ENCODE assay signal across 17 mouse cellular contexts in genomic region chr12:113484971-113485485, GRCm38 (mm10). TPM values are rescaled to one million over a fixed set of nuclear protein-coding genes. Genes with fewer than 3 reads are reported as not detected.
DNase-seq lines count a peak whose midpoint lies in the region; TF ChIP-seq lines count a peak whose summit lies in the region.
"Had no signal": no experiment of that assay in that cellular context is flagged by ENCODE, and none has a peak within 500 bp of the region (broad histone marks: within the 10 kb centered on the region; RNA-seq: fewer than 3 reads in every experiment).

No protein-coding gene starts in this region.

- H3K36me3 ChIP-seq in heart, adult 2 months (ENCODE audit: control insufficient read depth, insufficient read depth, low read length) = no peaks in the 10 kb centered on the region
- H3K36me3 ChIP-seq in spleen, adult 2 months (ENCODE audit: control insufficient read depth, insufficient read depth, low read length) = no peaks in the 10 kb centered on the region
- H3K36me3 ChIP-seq in midbrain, embryonic 10.5 days = no peaks in the 10 kb centered on the region
- H3K36me3 ChIP-seq: embryonic facial prominence, embryonic 12.5 days; G1E; stomach, embryonic 15.5 days had no signal

- intact Hi-C loops in heart, adult 2 months (cut with DNase I) = loop anchor here (5.0 kb wide), 1 partner anchor 263 kb away; no protein-coding TSS in a partner anchor

- H3K27ac ChIP-seq in heart, adult 2 months = no peak overlapping the region
- peak overlapping the region; percentile 9; the same call in 1 of the 2 replicates for H3K27ac ChIP-seq in spleen, adult 2 months (ENCODE audit: insufficient read depth, low read length)
- H3K27ac ChIP-seq in midbrain, embryonic 10.5 days (replicated peaks) = no peak overlapping the region
- H3K27ac ChIP-seq: embryonic facial prominence, embryonic 12.5 days; stomach, embryonic 15.5 days had no signal

- peaks cover 36% of the 10 kb centered on the region; the same call in 1 of the 2 replicates for H3K9me3 ChIP-seq in midbrain, embryonic 10.5 days (replicated peaks)
- H3K9me3 ChIP-seq: embryonic facial prominence, embryonic 12.5 days; stomach, embryonic 15.5 days had no signal

- no peaks in the 10 kb centered on the region for H3K79me2 ChIP-seq in heart, adult 2 months (replicated peaks; ENCODE audit: control insufficient read depth, insufficient read depth, low read length)

- WGBS in heart, adult 2 months = 25% methylated on average over 2 of the region's 2 CpGs
- 8% methylated on average over 2 of the region's 2 CpGs for WGBS in spleen, adult 2 months
- WGBS in midbrain, embryonic 10.5 days = 40% methylated on average over 2 of the region's 2 CpGs

- no peak for TF ChIP-seq POLR2A in heart, adult 2 months (IDR thresholded peaks at IDR 0.05; ENCODE audit: insufficient read depth, low read depth, low read length)
- TF ChIP-seq POLR2A in spleen, adult 2 months (IDR thresholded peaks at IDR 0.05; ENCODE audit: low read depth, low read length) = no peak

- no peaks in the 10 kb centered on the region for H3K27me3 ChIP-seq in heart, adult 2 months (ENCODE audit: control insufficient read depth, insufficient read depth, low read length)
- no peaks in the 10 kb centered on the region for H3K27me3 ChIP-seq in spleen, adult 2 months (ENCODE audit: control insufficient read depth, insufficient read depth, low read length)
- no peaks in the 10 kb centered on the region for H3K27me3 ChIP-seq in midbrain, embryonic 10.5 days (ENCODE audit: low read depth, poor library complexity, severe bottlenecking)
- H3K27me3 ChIP-seq: embryonic facial prominence, embryonic 12.5 days; stomach, embryonic 15.5 days had no signal

- TF ChIP-seq CTCF in heart, adult 2 months (IDR thresholded peaks at IDR 0.05) = peak; percentile 44
- no peak for TF ChIP-seq CTCF in spleen, adult 2 months (IDR thresholded peaks at IDR 0.05; ENCODE audit: extremely low read depth, insufficient read depth, insufficient read length, insufficient replicate concordance)

- TF ChIP-seq EP300 in heart, adult 2 months (IDR thresholded peaks at IDR 0.05; ENCODE audit: insufficient read depth, low read depth, low read length) = no peak

- no peak for DNase-seq in heart, adult 2 months
- DNase-seq in heart, postnatal 4 days = no peak
- DNase-seq in spleen, adult 2 months (ENCODE audit: low read depth in 1 of 2, low spot score in 2 of 2) = peak in 1 of 2 experiments; percentile 6
- DNase-seq in spleen, postnatal 10 days (ENCODE audit: low spot score in 2 of 2) = no peak
- peak; percentile 5 for DNase-seq in c-Kit-positive CD71-negative TER-119-negative erythroid progenitor cells, embryonic 14.5 days (ENCODE audit: low read depth)
- DNase-seq in midbrain, embryonic 10.5 days (ENCODE audit: low spot score) = no peak
- DNase-seq in yolk sac, embryonic 10.5 days (ENCODE audit: low spot score) = no peak
- DNase-seq in ovary, adult 18-20 months (ENCODE audit: low spot score) = no peak
- DNase-seq: kidney, adult 11 months; midbrain, embryonic 14.5 days had no signal

- H3K4me3 ChIP-seq in heart, adult 2 months = no peak overlapping the region
- no peak overlapping the region for H3K4me3 ChIP-seq in spleen, adult 2 months (ENCODE audit: extremely low read depth, insufficient read depth, insufficient read length)
- no peak overlapping the region for H3K4me3 ChIP-seq in midbrain, embryonic 10.5 days
- H3K4me3 ChIP-seq: embryonic facial prominence, embryonic 12.5 days; stomach, embryonic 15.5 days had no signal

- H3K9ac ChIP-seq in heart, adult 2 months (ENCODE audit: low read depth, low read length) = no peak overlapping the region
- H3K9ac ChIP-seq: embryonic facial prominence, embryonic 12.5 days; stomach, embryonic 15.5 days had no signal

- H3K4me1 ChIP-seq in heart, adult 2 months (ENCODE audit: control insufficient read depth, insufficient read depth, low read length) = no peaks in the 10 kb centered on the region
- H3K4me1 ChIP-seq in spleen, adult 2 months (ENCODE audit: control insufficient read depth, insufficient read depth, insufficient read length) = peaks cover 3% of the 10 kb centered on the region; the same call in 1 of the 2 replicates
- H3K4me1 ChIP-seq in midbrain, embryonic 10.5 days = no peaks in the 10 kb centered on the region
- H3K4me1 ChIP-seq: embryonic facial prominence, embryonic 12.5 days; stomach, embryonic 15.5 days had no signal

RNA-seq across cellular contexts. Expression of gene Adam6b, which starts 4.3 kb away (rescaled TPM):
- total RNA-seq in heart, adult 2 months (2021) = not detected
- not detected in 2 replicates for polyA plus RNA-seq in heart, adult 2 months (2012; rRNA removed)
- not detected for total RNA-seq in heart, postnatal 4 days (2021)
- 0.36 and 0.55 TPM in 2 replicates for polyA plus RNA-seq in spleen, adult 2 months (2012; rRNA removed)
- polyA plus RNA-seq in midbrain, embryonic 10.5 days (2016; fragmentation: Nextera tagmentation; extraction: Ambion mirVana) = not detected in 2 replicates
- total RNA-seq: layer of hippocampus, postnatal 25 days had no signal
- polyA plus RNA-seq: embryonic facial prominence, embryonic 12.5 days; forebrain, embryonic 16.5 days; G1E; heart, embryonic 14.5 days; liver, embryonic 16.5 days; midbrain, embryonic 14.5 days; stomach, embryonic 15.5 days had no signal

RNA-seq across cellular contexts. Expression of gene Adam6a, which starts 58.7 kb away (rescaled TPM):
- total RNA-seq in heart, adult 2 months (2021) = not detected
- polyA plus RNA-seq in heart, adult 2 months (2012; rRNA removed) = not detected in 2 replicates
- total RNA-seq in heart, postnatal 4 days (2021) = not detected
- polyA plus RNA-seq in spleen, adult 2 months (2012; rRNA removed) = 0.02 TPM in 1 of 2 replicates, not detected in the other
- polyA plus RNA-seq in midbrain, embryonic 10.5 days (2016; fragmentation: Nextera tagmentation; extraction: Ambion mirVana) = not detected in 2 replicates
- total RNA-seq: layer of hippocampus, postnatal 25 days had no signal
- polyA plus RNA-seq: embryonic facial prominence, embryonic 12.5 days; forebrain, embryonic 16.5 days; G1E; heart, embryonic 14.5 days; liver, embryonic 16.5 days; midbrain, embryonic 14.5 days; stomach, embryonic 15.5 days had no signal
